Mouse (Mus musculus): ENCODE results near the gene Dip2c. TPM values are rescaled to one million over a fixed set of nuclear protein-coding genes. Genes with fewer than 3 reads are reported as not detected.

Dip2c gene
- total and polyA plus RNA-seq, 3 experiments, result not detected

DNA sequence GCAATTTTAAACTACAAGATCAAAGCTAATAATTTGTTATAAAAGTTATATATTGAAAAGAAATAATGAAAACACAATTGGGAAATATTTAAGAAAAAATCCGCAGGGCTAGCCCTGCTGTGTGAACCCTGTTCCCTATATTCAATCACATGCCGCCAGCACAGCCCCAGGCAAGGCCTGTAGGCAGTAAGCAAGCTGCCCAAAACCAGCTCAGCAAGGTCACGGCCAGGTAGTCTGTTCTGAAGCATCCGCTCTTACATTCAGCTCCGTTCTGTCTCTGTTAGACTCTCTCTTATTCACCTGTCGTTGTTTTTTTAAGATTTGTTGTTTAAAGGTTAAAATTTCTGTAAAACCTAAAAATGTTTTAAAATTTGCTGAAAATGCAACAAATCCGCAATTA, 409.9 kb downstream of the Dip2c start:
- Histone ChIP-seq H3K27me3 (ENCODE audit: control insufficient read depth in 1 of 2, insufficient read depth in 2 of 2, low read length in 2 of 2) (no peaks in the 10 kb centered on the region), H3K27ac (ENCODE audit: control insufficient read depth, low read depth, low read length) (no peak overlapping the region), H3K4me1 (ENCODE audit: control insufficient read depth in 1 of 2, insufficient read depth in 2 of 2, low read length in 2 of 2) (no peaks in the 10 kb centered on the region), H3K79me2 (ENCODE audit: control insufficient read depth, insufficient read depth, low read length, poor library complexity) (no peaks in the 10 kb centered on the region), H3K36me3 (ENCODE audit: control insufficient read depth in 1 of 2, insufficient read depth in 2 of 2, low read length in 2 of 2) (no peaks in the 10 kb centered on the region; a peak in 1 of 4 replicates), H3K9me3 (replicated peaks; ENCODE audit: insufficient read depth, low read length) (no peaks in the 10 kb centered on the region), H3K9ac (ENCODE audit: control insufficient read depth, low read depth, low read length, poor library complexity, severe bottlenecking) (no peak overlapping the region), H3K4me3 (ENCODE audit: control insufficient read depth in 1 of 2, insufficient read depth in 1 of 2, low read depth in 2 of 2, low read length in 2 of 2) (no peak overlapping the region)
- no peak for TF ChIP-seq GABPA (IDR thresholded peaks at IDR 0.05; ENCODE audit: low read depth, low read length)
- TF ChIP-seq CHD1 (IDR thresholded peaks at IDR 0.05; ENCODE audit: low read depth, low read length), result no peak
- no peak for TF ChIP-seq EP300 (IDR thresholded peaks at IDR 0.05; ENCODE audit: low read depth in 1 of 2, low read length in 2 of 2)
- TF ChIP-seq MAZ (IDR thresholded peaks at IDR 0.05; ENCODE audit: low read depth, low read length), result no peak
- TF ChIP-seq ZMIZ1 (IDR thresholded peaks at IDR 0.05; ENCODE audit: low read depth, low read length), result no peak
- no peak for TF ChIP-seq MAFK (IDR thresholded peaks at IDR 0.05; ENCODE audit: borderline replicate concordance, low read depth, low read length)
- TF ChIP-seq KAT2A (conservative IDR thresholded peaks at IDR 0.05; ENCODE audit: low read depth, low read length), result no peak
- no peak for TF ChIP-seq MYC (IDR thresholded peaks at IDR 0.05; ENCODE audit: low read depth, low read length)
- TF ChIP-seq ZNF384 (IDR thresholded peaks at IDR 0.05; ENCODE audit: low read depth, low read length), result no peak
- no peak for TF ChIP-seq USF2 (IDR thresholded peaks at IDR 0.05; ENCODE audit: borderline replicate concordance in 1 of 2, insufficient read depth in 1 of 2, low read depth in 1 of 2, low read length in 2 of 2)
- TF ChIP-seq ZKSCAN1 (IDR thresholded peaks at IDR 0.05; ENCODE audit: low read depth, low read length), result no peak
- TF ChIP-seq TAL1 (IDR thresholded peaks at IDR 0.05; ENCODE audit: low read length), result no peak
- no peak for TF ChIP-seq ETS1 (IDR thresholded peaks at IDR 0.05; ENCODE audit: low read depth, low read length)
- TF ChIP-seq RCOR1 (IDR thresholded peaks at IDR 0.05; ENCODE audit: low read depth, low read length), result no peak
- no peak for TF ChIP-seq POLR2AphosphoS2 (IDR thresholded peaks at IDR 0.05; ENCODE audit: low read length)
- TF ChIP-seq GATA1 (IDR thresholded peaks at IDR 0.05; ENCODE audit: low read depth, low read length), result no peak
- DNase-seq (ENCODE audit: low read depth, low spot score), result no peak

GRCm38 (mm10) chr13:9686765-9687164, 410.4 kb downstream of the Dip2c start:
- no peaks in the 10 kb centered on the region for H3K79me2 ChIP-seq (ENCODE audit: control insufficient read depth, insufficient read depth, low read length, poor library complexity)
- no peak overlapping the region for H3K9ac ChIP-seq (ENCODE audit: control insufficient read depth, low read depth, low read length, poor library complexity, severe bottlenecking)
- H3K36me3 ChIP-seq (ENCODE audit: control insufficient read depth in 1 of 2, insufficient read depth in 2 of 2, low read length in 2 of 2), result no peaks in the 10 kb centered on the region; a peak in 1 of 4 replicates
- TF ChIP-seq HCFC1 (IDR thresholded peaks at IDR 0.05; ENCODE audit: low read depth, low read length), result no peak
- no peak overlapping the region for H3K27ac ChIP-seq (ENCODE audit: control insufficient read depth, low read depth, low read length)
- DNase-seq (ENCODE audit: low read depth, low spot score), result no peak
- no peak overlapping the region for H3K4me3 ChIP-seq (ENCODE audit: control insufficient read depth in 1 of 2, insufficient read depth in 1 of 2, low read depth in 2 of 2, low read length in 2 of 2)
- no peaks in the 10 kb centered on the region for H3K9me3 ChIP-seq (replicated peaks; ENCODE audit: insufficient read depth, low read length)
- H3K27me3 ChIP-seq (ENCODE audit: control insufficient read depth in 1 of 2, insufficient read depth in 2 of 2, low read length in 2 of 2), result no peaks in the 10 kb centered on the region
- no peaks in the 10 kb centered on the region for H3K4me1 ChIP-seq (ENCODE audit: control insufficient read depth in 1 of 2, insufficient read depth in 2 of 2, low read length in 2 of 2)
